Mouse (Mus musculus) heart, postnatal 0 days (tissue): ENCODE measurements at regions not wholly inside any gene's neighbourhood (a gene's known extent, or its start where the extent isn't known, plus 50 kb on each side); places are given as distances from the start of the nearest gene placed in this dataset.

ENCODE experiments used
- CTCF ChIP-seq: IDR thresholded peaks from 2 replicates; pipeline ENCODE4 v1.5.1; 2016; ENCODE audit warnings: antibody characterized with exemption, control low read depth, low read depth
- EP300 ChIP-seq: IDR thresholded peaks from 2 replicates; pipeline ENCODE4 v1.6.1; 2016; ENCODE audit warnings: antibody characterized with exemption, low read depth

GRCm38 (mm10) chr11:45790504-45790903 lies 61.3 kb upstream of the Clint1 start:
- TF ChIP-seq EP300 (no peak), CTCF (no peak)
